Mouse (Mus musculus) mouse trophoblast stem cell (cell line): Measurements from ENCODE around the gene Klhl26.

Experiments
- in situ Hi-C, 2 experiments: fragments of 300-500 bp; cut with MseI, MboI; formaldehyde crosslinking; loops; 2 replicates in 1 of 2; 3 replicates in 1 of 2; pipeline ENCODE4 v1.15.1; 2025

The Klhl26 gene

GRCm38 (mm10) chr8:70477269-70477982 lies 658 bp upstream of the Klhl26 start:
- in situ Hi-C loops = no loop called here

GRCm38 (mm10) chr8:70471856-70472255 lies 4.9 kb downstream of the Klhl26 start:
- in situ Hi-C loops = no loop called here

DNA sequence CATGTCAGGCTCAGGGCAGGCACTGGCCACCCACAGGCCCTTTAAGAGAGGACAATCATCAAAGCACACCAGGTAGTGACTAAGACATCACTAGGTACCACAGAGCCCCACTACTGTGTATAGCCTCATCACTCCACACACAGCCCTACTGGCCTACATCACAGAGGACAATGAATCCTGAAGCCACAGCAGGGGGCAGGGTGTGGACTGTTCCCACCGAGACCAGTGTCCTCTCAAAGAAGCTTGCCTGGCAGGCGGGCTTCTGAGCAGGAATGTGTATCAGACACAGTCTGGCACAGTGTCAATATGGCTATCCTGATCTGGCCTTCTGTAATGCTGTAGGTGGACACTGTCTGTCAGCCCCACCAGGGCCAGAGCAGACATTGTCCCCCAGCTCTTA lies 6.8 kb downstream of the Klhl26 start:
- in situ Hi-C loops = no loop called here

- in situ Hi-C loops = no loop called here
Observed at GRCm38 (mm10) chr8:70469295-70469916, 7.4 kb downstream of the Klhl26 start.

DNA sequence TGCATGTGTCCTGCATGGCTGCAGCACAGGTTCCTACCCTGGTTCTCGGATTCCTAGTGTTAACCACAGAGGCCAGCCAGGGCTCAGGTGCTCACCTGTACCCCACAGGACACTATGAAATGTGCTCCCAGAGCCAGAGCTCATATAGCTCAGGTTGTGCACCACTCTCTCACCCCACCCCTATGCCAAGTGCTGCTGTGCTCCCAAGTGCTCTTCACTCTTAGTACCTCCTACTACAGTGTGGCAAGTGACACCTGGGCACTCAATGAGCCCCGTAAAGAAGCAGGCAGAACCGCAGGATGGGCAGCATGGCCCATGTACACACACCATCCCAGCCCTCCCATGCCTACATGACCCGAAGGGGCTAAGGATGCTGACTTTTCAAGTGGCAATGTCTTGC lies 8.0 kb downstream of the Klhl26 start:
- in situ Hi-C loops = no loop called here

DNA sequence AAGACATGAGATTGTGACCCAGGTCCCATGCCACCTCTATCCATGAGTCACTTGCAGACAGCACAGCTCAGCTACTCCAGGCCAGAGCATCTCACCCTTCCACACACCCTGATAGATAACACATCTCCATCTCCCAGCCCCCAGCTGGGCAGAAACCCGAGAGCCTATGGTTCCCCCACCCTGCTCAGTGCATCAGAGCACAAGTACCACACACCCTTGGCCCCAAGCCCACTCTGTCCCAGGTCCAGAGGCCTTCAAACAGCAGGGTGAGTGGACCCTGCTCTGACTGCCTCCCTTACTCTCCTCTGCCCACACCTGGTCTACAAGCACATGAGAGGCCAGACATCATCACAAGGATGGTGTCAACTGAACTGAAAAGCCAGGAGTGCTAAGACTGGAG lies 8.9 kb downstream of the Klhl26 start:
- in situ Hi-C loops = no loop called here

GRCm38 (mm10) chr8:70467229-70467725 lies 9.5 kb downstream of the Klhl26 start:
- in situ Hi-C loops = no loop called here

- in situ Hi-C loops = no loop called here
Observed at GRCm38 (mm10) chr8:70466771-70467170, 10.0 kb downstream of the Klhl26 start.

DNA sequence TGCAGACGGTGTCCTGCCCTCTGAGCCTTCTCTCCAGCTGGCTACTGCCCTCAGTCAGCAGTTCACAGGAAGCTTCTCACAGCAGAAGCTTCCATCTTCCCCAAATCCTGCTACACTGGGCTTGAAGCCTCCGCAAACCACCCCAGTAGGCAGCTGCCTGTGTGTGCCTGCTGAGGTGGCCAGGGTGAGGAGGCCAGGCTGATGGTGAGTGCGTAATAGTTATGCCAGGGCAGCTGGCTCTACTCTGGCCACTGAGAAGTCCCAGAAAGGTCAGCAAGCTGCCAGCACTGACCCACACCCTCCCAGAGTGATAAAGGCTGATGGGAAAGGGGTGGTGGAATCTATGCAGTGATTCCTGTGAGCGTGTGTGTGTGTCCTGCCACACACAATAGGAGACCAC lies 10.5 kb downstream of the Klhl26 start:
- in situ Hi-C loops = no loop called here

DNA sequence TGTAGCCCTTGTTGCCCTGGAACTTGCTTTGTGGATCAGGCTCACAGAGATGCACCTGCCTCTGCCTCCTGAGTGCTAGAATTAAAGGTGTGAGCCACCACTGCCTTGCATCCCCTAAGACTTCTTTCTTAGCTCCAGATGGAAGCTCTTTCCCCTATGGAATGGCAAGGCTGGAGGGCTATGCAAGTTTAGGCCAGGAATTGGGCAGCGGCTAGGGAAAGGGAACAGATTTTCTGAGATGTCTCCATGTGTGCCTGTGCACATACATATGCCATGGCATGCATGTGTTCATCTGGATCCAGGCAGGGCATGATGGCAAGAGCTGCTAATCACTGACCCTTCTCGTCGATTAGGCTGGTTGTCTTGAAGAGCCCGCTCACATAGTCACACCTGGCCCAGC lies 11.1 kb downstream of the Klhl26 start:
- in situ Hi-C loops = no loop called here

DNA sequence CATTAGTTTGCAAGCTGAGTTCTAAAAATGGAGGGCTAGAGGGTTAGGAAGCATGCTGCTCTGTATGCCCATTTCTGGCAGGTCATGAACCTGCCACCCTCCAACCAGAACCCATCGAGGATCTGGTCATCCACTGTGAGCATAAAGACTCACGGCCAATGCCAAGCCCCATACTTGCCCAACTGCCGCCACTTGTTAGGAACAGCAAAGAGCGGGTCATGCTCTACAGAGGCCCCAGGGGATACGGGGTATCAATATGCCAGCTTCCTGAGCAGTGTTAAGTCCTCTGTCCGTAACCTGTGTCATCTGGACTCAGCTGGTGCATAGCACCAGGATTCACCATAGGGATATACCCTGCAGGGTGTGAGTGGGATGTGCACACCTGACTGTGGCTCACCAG lies 12.6 kb downstream of the Klhl26 start:
- in situ Hi-C loops = no loop called here

DNA sequence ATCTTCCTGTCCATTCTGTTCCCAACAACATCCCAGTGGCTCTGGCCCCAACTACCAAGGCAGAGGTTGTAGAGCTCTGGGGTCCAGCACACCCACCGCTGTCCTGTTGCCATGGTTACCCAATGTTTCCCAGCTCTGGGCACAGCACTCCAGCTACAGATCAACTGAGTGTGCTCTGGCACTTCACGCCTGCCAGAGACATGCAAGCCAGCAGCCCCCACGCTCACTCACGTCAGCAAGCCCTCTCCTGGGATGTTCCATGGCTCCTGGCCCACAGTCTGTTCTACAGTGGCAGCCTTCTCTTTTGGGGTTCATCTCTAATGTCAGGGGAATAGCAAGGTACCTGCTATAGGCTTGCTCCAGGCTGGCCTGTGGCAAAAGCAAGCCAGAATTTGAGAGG lies 13.5 kb downstream of the Klhl26 start:
- in situ Hi-C loops = no loop called here

DNA sequence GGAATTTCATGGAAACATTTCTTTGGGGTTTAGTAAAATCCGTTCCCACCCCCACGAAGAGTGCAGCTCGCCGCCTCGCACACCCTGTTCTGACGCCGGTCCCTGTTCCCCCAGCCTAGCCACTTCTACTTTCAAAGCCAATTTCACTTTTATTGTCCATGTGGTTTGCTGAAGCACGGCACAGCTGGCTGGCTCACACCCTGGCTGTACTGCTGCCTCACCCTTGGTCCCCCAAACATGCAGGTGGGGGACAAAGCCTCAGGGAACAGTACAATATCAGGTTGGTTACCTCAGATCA lies 14.3 kb downstream of the Klhl26 start:
- in situ Hi-C loops = no loop called here

GRCm38 (mm10) chr8:70461765-70462515 lies 14.8 kb downstream of the Klhl26 start:
- in situ Hi-C loops = no loop called here

- in situ Hi-C loops = no loop called here
Observed at GRCm38 (mm10) chr8:70460606-70461005, 16.2 kb downstream of the Klhl26 start.

DNA sequence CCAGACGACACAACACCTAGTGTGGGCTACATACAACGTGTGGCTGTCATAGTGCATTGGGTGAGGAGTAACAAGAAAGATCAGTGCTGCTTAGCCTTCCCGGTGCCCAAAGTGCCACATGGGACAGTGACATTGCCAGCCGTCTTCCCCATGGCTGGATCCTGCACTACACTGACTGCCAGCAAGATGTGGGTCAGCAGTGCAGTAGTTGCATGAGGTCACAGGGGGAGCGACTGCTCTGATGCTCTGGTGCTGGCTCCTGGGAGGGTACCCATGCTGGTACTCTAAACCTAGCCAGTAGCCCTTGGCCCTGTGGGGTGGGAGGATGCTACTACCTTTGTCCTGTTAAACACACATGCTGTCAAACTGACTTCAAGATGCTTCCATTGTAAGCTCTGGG lies 16.6 kb downstream of the Klhl26 start:
- in situ Hi-C loops = no loop called here

DNA sequence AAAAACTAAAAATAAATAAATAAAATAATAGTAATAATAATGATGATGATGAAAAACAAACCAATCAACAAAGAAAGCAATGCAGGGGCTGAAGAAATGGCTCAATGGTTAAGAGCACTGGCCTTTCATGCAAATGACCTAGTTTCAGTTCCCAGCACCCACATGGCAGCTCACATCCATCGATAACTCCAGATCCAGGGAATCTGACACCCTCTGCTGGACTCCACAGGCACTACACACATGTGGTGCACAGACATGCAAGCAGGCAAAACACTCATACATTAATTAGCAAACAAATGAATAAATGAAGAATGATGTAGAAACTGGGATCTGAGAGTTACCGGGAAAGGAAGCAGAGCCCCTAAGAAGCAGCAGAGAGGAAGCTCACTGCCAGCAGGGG lies 17.1 kb downstream of the Klhl26 start:
- in situ Hi-C loops = no loop called here

DNA sequence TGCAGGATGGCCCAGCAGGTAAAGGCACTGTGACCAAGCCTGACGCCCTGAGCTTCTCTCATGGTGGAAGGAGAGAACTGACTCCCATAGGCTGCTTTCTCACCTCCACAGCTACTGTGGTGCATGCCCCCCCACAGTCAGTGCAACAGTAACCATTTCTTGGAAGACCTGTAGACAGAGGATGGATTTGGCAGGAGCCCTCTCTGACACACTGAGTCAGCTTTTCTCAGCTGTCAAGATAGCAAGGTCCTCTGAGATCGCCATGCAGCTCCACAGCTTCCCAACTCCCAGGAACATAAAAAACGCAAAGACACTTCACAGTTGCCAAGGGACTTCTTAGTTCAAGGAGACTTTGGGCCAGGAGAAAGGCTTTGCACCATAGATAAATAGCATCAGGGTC lies 18.3 kb downstream of the Klhl26 start:
- in situ Hi-C loops = no loop called here

- in situ Hi-C loops = no loop called here
Observed at GRCm38 (mm10) chr8:70457882-70458281, 18.9 kb downstream of the Klhl26 start.

- in situ Hi-C loops = no loop called here
Observed at GRCm38 (mm10) chr8:70456996-70457395, 19.8 kb downstream of the Klhl26 start.

- in situ Hi-C loops = no loop called here
Observed at GRCm38 (mm10) chr8:70453852-70454251, 22.9 kb downstream of the Klhl26 start.

DNA sequence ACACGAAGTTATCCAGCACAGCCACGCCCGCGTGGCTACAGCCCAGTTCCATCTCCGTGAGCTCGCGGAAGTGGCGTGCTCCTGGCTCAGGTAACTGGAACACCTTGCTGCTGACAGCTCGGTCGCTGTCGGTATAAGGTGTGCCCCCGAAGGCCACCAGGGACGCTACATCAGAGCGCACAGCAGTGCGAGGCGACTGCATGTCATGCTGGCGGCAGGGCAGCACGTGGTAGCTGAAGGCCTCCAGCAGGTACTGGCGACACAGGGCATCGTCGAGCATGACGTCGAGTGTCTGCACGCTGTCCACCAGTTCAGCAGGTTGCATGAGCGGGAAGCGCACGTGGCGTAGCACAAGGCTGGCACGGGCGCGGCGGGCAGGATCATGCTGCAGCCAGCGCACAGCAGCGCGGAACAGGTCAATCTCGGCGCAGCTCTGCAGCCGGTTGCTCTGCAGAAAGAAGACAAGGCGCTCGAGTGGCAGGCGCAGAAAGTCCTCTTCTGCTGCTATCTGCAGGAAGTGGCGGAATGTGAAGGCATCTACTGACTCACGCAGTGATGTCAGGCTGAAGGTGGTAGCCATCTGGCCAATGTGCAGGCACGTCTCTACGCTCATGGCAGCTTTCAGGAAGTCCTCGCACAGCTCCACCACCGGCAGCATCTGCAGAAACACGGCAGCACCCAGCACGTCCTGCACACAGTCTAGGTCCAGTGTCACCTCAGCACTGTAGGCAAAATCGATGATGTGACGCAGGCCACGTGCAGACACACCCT lies 24.4 kb downstream of the Klhl26 start:
- in situ Hi-C loops = no loop called here
